Mouse (Mus musculus) heart, adult 2 months (tissue): ENCODE measurements around the gene Ccnd3.

Source experiments
- CTCF ChIP-seq: fragments of 200-600 bp; IDR thresholded peaks from 2 replicates; pipeline ENCODE4 v1.8.1; 2022; ENCODE audit warnings: antibody characterized with exemption, mild to moderate bottlenecking, moderate library complexity
- EP300 ChIP-seq: fragments of 200-500 bp; IDR thresholded peaks from 2 replicates; pipeline ENCODE4 v1.6.1; 2011; ENCODE audit warnings: low read depth, low read length, control low read depth; ENCODE audit not compliant: insufficient read depth

- no peak for TF ChIP-seq CTCF
- no peak for TF ChIP-seq EP300
These were observed 1.2 kb upstream of the Ccnd3 start for GRCm38 (mm10) chr17:47503689-47504088.
